Mouse (Mus musculus) neural tube, embryonic 12.5 days (tissue): ENCODE measurements around the gene Fry. TPM values are rescaled to one million over a fixed set of nuclear protein-coding genes. Genes with fewer than 3 reads are reported as not detected.

Experiments
- ATAC-seq: fragments of 200-750 bp; cut with Nextera tagmentation; 2 replicates; pipeline ENCODE4 v1.8.0; 2017; ENCODE audit warnings: low read depth, mild to moderate bottlenecking, moderate TSS enrichment, moderate library complexity; ENCODE audit not compliant: low FRiP score
- H3K27ac ChIP-seq: fragments of 300-500 bp; sonication (generic); 2 replicates; pipeline ENCODE4 v1.5.1; 2016
- H3K27me3 ChIP-seq: fragments of 300-500 bp; sonication (generic); replicated peaks from 2 replicates; pipeline ENCODE4 v1.6.1; 2016; ENCODE audit warnings: mild to moderate bottlenecking
- H3K36me3 ChIP-seq: fragments of 300-500 bp; sonication (generic); 2 replicates; pipeline ENCODE4 v1.6.1; 2016; ENCODE audit warnings: mild to moderate bottlenecking
- H3K4me1 ChIP-seq: fragments of 300-500 bp; sonication (generic); 2 replicates; pipeline ENCODE4 v1.6.1; 2016
- H3K4me2 ChIP-seq: fragments of 300-500 bp; sonication (generic); replicated peaks from 2 replicates; pipeline ENCODE4 v1.6.1; 2016; ENCODE audit warnings: mild to moderate bottlenecking
- H3K4me3 ChIP-seq: fragments of 300-500 bp; sonication (generic); 2 replicates; pipeline ENCODE4 v1.5.1; 2016
- H3K9ac ChIP-seq: fragments of 300-500 bp; sonication (generic); 2 replicates; pipeline ENCODE4 v1.6.1; 2016; ENCODE audit warnings: mild to moderate bottlenecking
- H3K9me3 ChIP-seq: fragments of 300-500 bp; sonication (generic); 2 replicates; pipeline ENCODE4 v1.6.1; 2016; ENCODE audit warnings: mild to moderate bottlenecking
- WGBS: fragments of 180-500 bp; shearing (Covaris S2); methylation state at CpG from one replicate; pipeline ENCODE4 v1.1.7; 2016; 5-methylcytosine and 5-hydroxymethylcytosine counted together
- polyA plus RNA-seq: library from polyadenylated mRNA; unstranded; fragments of >200 nt; fragmentation: Nextera tagmentation; extraction: Ambion mirVana; gene quantifications from 2 replicates; pipeline ENCODE4 v1.2.1, GENCODE M21; 2016

The Fry gene
- polyA plus RNA-seq, 1 experiment from 2014 or later = 31.9 TPM

DNA sequence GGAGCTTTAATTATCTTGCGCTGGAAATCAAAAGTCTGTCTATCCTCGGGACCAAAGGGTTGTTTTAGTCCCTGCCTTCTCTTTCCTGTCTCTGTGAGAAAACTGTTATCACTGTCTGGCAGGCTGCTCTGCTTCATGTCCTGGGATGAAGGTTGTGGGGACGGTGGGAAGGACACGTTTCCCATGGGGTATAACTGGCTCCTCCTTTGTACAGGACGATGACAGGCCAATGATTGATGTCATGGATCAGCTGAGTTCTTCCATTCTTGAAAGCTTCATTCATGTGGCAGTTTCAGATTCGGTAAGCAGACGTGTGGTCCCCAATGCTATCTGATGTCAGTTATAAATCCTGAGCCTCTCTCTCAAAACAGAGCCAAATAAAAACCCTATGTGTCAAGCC lies 272.0 kb downstream of the Fry start:
- H3K36me3 ChIP-seq = peaks cover 44% of the 10 kb centered on the region

DNA sequence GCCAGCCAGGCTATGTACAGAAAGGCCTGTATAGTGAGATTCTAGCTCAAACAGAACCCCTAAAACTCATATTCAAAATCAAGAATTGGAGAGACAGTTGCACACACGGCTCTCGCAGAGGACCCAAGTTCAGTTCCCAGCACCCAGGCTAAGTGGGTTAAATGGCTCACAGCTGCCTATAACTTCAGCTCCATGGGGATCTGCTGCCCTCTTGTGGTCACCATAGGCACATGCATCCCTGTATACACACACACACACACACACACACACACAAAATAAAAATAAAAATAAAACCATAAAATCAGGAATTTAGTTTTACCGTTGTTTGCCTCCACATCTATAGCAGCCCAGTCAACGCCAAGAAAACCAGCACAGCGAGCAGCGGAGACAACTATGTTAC lies 276.2 kb downstream of the Fry start:
- Histone ChIP-seq H3K4me1 (no peaks in the 10 kb centered on the region), H3K27ac (no peak overlapping the region), H3K9ac (no peak overlapping the region), H3K4me3 (no peak overlapping the region), H3K27me3 (no peaks in the 10 kb centered on the region), H3K9me3 (peaks cover 13% of the 10 kb centered on the region), H3K36me3 (peaks cover 44% of the 10 kb centered on the region), H3K4me2 (no peak overlapping the region)
- no peak for ATAC-seq
- WGBS = 98% methylated on average over 6 of the region's 6 CpGs

More for the DNA sequence above, 272.0 kb downstream of the Fry start:
- H3K9me3 ChIP-seq = peaks cover 13% of the 10 kb centered on the region
- 60% methylated on average over 7 of the region's 7 CpGs for WGBS
- no peaks in the 10 kb centered on the region for H3K27me3 ChIP-seq
- no peaks in the 10 kb centered on the region for H3K4me1 ChIP-seq
- no peak overlapping the region for H3K27ac ChIP-seq
- H3K9ac ChIP-seq = no peak overlapping the region
- ATAC-seq = no peak
- no peak overlapping the region for H3K4me3 ChIP-seq
- H3K4me2 ChIP-seq = no peak overlapping the region

DNA sequence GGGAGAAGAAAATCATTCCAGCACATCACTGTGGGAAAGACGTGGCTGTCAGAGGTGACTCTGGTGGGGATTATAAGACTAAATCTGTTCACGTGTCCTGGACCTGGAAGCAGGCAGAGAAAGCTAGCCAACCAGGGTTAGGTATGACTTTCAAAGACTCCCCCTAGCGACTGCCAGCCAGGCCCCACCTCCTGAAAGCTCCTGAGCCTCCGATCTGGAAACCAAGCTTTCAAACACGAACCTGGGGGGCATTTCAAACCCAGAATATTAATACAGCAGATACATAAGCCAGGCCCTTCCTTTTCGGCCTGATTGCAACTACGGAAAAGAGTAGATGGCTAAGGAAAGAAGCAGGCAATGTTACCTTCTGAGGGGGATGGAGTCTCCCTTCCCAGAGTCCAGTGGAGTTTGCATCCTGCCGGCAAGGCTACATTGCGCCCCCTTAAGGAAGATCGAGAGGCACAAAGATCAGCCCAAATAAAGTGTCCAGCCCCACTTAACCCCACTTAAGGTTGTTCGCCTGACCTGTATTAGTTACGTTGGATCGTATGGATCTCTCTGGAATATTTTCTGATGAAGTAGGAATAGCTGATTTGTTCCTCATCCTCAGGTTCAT lies 284.5 kb downstream of the Fry start:
- Histone ChIP-seq H3K4me2 (no peak overlapping the region), H3K9me3 (no peaks in the 10 kb centered on the region), H3K27ac (no peak overlapping the region), H3K4me3 (no peak overlapping the region), H3K9ac (no peak overlapping the region), H3K4me1 (no peaks in the 10 kb centered on the region), H3K36me3 (peaks cover 39% of the 10 kb centered on the region), H3K27me3 (no peaks in the 10 kb centered on the region)
- 36% methylated on average over 13 of the region's 13 CpGs for WGBS
- ATAC-seq = no peak

DNA sequence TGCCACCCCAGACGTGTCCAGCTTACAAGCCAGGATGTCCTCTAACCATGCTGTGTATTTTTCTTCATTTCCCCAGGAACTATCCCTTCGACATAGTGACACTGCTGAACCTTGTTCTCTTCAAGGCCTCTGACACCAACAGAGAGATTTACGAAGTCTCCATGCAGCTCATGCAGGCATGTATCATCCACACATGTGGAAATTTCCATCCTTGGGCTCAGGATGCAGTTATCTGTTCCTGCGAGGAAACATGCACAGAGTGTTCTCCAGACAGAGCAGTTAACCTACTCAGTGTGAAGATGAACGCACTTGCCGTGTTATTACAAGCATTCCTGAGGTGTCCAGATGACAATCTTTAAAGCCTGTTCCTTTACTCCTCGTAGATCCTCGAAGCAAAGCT lies 286.4 kb downstream of the Fry start:
- H3K4me2 ChIP-seq = no peak overlapping the region
- H3K36me3 ChIP-seq = peaks cover 31% of the 10 kb centered on the region
- H3K4me1 ChIP-seq = peaks cover 6% of the 10 kb centered on the region; the same call in 1 of the 2 replicates
- H3K9me3 ChIP-seq = no peaks in the 10 kb centered on the region
- no peak for ATAC-seq
- H3K27me3 ChIP-seq = no peaks in the 10 kb centered on the region
- H3K9ac ChIP-seq = no peak overlapping the region
- H3K4me3 ChIP-seq = no peak overlapping the region
- no peak overlapping the region for H3K27ac ChIP-seq
- 78% methylated on average over 8 of the region's 8 CpGs for WGBS

DNA sequence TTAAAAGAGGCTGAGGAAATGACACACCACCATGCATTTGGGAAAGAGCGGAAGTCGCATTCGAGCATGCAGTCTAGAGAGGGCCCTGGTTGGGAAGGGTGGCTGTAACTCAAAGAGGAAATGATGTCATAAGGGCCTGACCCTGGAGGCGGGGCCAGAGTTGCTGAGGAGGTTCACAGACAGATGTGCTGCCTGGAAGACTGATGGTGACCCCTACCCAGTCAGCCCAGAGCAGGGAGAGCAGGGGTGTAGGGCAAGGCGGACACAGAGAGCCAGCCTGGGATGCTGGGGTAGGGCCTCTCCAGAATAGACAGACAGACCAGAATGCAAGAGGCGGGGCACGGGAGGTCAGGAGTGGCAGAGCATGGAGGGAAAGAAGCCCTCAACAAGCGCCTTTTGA lies 290.5 kb downstream of the Fry start:
- Histone ChIP-seq H3K9ac (no peak overlapping the region), H3K9me3 (no peaks in the 10 kb centered on the region), H3K4me1 (peaks cover 6% of the 10 kb centered on the region; the same call in 1 of the 2 replicates), H3K27ac (no peak overlapping the region), H3K27me3 (no peaks in the 10 kb centered on the region), H3K4me2 (no peak overlapping the region), H3K4me3 (no peak overlapping the region), H3K36me3 (peaks cover 16% of the 10 kb centered on the region; the same call in 1 of the 2 replicates)
- ATAC-seq = peak; percentile 56; the same call in 1 of the 2 replicates
- 79% methylated on average over 8 of the region's 8 CpGs for WGBS

DNA sequence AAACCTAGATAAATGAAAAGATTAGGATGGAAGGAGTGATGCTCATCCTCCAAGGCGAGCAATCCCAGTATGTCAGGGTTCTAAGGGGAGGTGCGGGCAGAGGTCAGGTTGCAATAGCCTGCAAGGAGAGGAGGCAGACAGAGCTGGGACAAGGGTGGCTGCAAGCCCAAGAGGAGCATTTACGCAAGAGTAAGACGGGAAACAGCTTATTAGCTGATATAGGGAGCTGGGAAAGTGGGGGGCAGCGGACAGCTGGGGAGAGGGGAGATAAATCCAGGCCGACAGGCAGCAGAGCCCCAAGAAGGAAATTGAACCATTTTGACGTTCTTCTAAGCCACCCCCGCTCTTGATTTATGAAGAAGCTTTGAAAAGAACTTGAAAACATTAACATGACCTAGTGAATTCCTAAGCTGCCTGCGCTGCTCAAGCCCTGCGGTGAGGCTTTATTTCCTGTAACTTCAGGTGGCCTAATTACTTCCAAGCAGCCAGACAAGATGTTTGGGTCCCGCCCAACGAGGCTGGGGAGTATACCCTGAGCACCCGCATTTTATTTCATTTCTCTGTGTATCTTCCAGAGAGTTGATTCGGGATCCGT lies 291.1 kb downstream of the Fry start:
- WGBS = 47% methylated on average over 15 of the region's 15 CpGs
- Histone ChIP-seq H3K27ac (no peak overlapping the region), H3K4me3 (no peak overlapping the region), H3K9ac (no peak overlapping the region), H3K4me2 (no peak overlapping the region), H3K4me1 (peaks cover 6% of the 10 kb centered on the region; the same call in 1 of the 2 replicates), H3K36me3 (peaks cover 19% of the 10 kb centered on the region), H3K9me3 (peaks cover 3% of the 10 kb centered on the region; the same call in 1 of the 2 replicates), H3K27me3 (no peaks in the 10 kb centered on the region)
- no peak for ATAC-seq

DNA sequence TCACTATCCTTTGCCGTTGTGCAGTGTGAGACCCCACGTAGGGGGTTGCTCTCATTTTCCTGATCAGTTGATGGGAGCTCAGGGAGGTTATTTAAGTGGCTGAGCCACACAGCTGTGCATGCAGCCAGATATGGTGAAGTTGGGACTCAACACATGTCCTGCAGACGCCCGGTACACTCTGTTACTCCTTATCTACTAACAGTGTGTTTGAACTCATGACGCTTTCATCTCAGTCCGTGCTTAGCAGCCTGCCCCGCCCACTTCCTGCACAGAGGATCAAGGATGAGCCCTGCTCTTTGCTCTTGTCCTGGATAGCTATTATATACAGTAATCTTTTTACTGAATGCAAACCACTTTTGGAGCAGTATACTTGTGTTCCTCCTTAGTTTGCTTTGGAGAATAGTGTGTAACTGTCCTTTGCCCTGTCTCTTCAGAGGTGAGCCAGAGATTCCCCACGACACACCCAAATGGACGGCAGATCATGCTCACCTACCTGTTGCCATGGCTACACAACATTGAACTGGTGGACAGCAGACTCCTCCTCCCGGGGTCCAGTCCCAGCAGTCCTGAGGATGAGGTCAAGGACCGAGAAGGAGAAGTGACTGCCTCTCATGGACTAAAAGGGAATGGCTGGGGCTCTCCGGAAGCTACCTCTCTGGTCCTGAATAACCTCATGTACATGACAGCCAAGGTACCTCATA lies 294.5 kb downstream of the Fry start:
- 81% methylated on average over 12 of the region's 12 CpGs for WGBS
- Histone ChIP-seq H3K9ac (no peak overlapping the region), H3K9me3 (peaks cover 14% of the 10 kb centered on the region; the same call in 1 of the 2 replicates), H3K4me1 (peaks cover 6% of the 10 kb centered on the region; the same call in 1 of the 2 replicates), H3K27ac (no peak overlapping the region), H3K27me3 (no peaks in the 10 kb centered on the region), H3K4me3 (no peak overlapping the region), H3K36me3 (peaks cover 31% of the 10 kb centered on the region), H3K4me2 (no peak overlapping the region)
- ATAC-seq = no peak

DNA sequence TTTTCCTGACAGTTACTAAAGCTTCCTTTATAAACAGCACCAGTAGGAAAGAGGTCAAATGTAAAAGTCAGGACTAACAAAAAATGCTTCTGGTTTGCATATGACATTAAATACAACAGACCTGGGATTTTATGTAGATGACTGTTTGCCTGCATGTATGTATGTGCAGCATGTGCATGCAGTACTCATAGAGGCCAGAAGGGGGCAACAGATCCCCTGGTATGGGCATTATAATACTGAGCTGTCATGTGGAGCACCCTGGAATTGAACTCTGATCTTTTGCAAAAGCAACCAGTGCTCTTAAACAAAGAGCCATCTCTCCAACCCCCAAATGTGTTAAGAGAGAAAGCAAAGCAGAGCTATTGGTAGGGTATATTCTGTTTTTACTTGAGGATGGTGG lies 296.4 kb downstream of the Fry start:
- no peak overlapping the region for H3K9ac ChIP-seq
- H3K4me3 ChIP-seq = no peak overlapping the region
- ATAC-seq = no peak
- peaks cover 39% of the 10 kb centered on the region for H3K36me3 ChIP-seq
- peaks cover under 1% of the 10 kb centered on the region; the same call in 1 of the 2 replicates for H3K4me1 ChIP-seq
- peaks cover 14% of the 10 kb centered on the region; the same call in 1 of the 2 replicates for H3K9me3 ChIP-seq
- no peak overlapping the region for H3K27ac ChIP-seq
- H3K27me3 ChIP-seq = no peaks in the 10 kb centered on the region
- no peak overlapping the region for H3K4me2 ChIP-seq

DNA sequence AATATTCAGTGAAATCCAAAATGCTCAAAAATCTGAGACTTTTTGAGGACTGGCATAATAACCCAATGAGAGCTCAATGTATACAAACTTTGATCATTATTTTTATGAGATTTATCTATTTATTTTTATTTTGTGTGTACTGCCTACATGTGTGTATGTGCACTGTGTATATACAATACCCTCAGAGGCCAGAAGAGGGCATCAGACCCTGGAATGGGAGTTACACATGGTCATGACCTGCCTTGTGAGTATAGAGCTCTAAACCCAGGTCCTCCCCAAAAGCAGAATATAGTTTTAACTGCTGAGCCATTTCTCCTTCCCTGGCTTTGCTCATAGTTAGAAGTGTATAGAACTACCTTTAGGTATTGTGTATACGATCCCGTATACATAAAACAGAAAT lies 298.8 kb downstream of the Fry start:
- no peak overlapping the region for H3K4me3 ChIP-seq
- no peak overlapping the region for H3K9ac ChIP-seq
- no peak for ATAC-seq
- H3K36me3 ChIP-seq = peaks cover 39% of the 10 kb centered on the region
- no peak overlapping the region for H3K27ac ChIP-seq
- no peaks in the 10 kb centered on the region for H3K27me3 ChIP-seq
- H3K9me3 ChIP-seq = peaks cover 14% of the 10 kb centered on the region; the same call in 1 of the 2 replicates
- no peaks in the 10 kb centered on the region for H3K4me1 ChIP-seq
- 94% methylated on average over 2 of the region's 2 CpGs for WGBS
- H3K4me2 ChIP-seq = no peak overlapping the region

DNA sequence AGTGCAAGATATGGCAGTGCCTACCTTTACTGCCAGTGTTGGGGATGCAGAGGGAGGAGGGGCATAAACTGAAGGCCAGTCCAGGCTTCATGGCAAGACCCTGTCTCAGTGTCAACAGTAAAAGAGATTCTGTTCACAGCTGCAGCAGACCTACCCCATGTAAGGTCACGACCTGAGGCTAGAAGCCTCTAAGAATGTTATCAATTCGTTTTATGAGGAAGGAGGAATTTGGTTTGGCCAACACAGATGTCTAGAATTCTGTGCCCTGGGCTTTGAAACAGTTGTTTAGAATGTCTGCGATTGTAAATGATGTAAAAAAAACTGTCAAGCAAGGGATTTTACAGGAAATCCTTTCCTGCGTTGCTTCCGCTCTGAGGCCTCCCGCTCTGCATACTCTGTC lies 299.6 kb downstream of the Fry start:
- Histone ChIP-seq H3K4me2 (no peak overlapping the region), H3K9me3 (peaks cover 14% of the 10 kb centered on the region; the same call in 1 of the 2 replicates), H3K4me3 (no peak overlapping the region), H3K4me1 (no peaks in the 10 kb centered on the region), H3K27ac (no peak overlapping the region), H3K36me3 (peaks cover 46% of the 10 kb centered on the region), H3K9ac (no peak overlapping the region), H3K27me3 (no peaks in the 10 kb centered on the region)
- ATAC-seq = no peak
- 66% methylated on average over 6 of the region's 6 CpGs for WGBS

DNA sequence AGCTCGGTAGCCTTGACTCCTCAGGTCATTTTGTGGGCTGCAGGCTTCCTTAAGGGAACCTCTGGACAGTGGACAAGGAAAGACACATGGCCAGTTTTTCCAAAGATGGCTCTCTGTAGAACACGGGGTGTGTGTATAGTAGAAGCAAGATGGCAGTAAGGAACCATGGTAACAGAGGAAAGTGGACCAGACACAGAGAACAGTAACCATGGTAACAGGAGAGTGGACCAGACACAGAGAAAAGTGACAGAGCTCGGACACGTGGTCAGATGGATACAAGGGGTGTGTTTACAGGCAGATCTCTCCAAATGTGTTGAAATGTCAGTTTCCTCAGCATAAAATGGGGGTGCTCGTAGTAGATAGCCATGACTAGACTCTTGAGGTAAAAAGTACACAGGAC lies 306.6 kb downstream of the Fry start:
- H3K36me3 ChIP-seq = peaks cover 22% of the 10 kb centered on the region
- WGBS = 73% methylated on average over 5 of the region's 5 CpGs
- no peak overlapping the region for H3K4me2 ChIP-seq
- no peak overlapping the region for H3K4me3 ChIP-seq
- no peaks in the 10 kb centered on the region for H3K27me3 ChIP-seq
- no peaks in the 10 kb centered on the region for H3K4me1 ChIP-seq
- H3K9ac ChIP-seq = no peak overlapping the region
- H3K9me3 ChIP-seq = no peaks in the 10 kb centered on the region
- no peak for ATAC-seq
- H3K27ac ChIP-seq = no peak overlapping the region

DNA sequence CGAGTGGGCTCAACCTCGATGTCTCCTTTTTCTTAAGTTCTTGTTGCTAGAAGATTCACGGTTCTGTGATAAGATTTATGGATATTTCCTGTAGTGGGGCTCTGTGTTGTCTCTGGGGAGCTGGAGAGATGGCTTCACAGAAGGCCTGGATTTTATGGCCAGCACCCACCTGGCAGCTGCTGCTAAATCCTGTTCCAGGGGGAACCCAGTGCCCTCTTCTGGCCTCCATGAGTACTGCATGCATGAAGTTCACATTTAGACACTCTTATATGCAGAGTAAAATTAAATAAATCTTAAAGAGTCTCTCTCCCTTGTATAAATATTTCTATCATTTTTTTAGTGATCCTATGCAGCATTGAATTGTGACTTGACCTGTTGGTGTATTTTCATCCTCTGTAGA lies 308.1 kb downstream of the Fry start:
- no peak overlapping the region for H3K4me2 ChIP-seq
- 78% methylated on average over 3 of the region's 3 CpGs for WGBS
- H3K9ac ChIP-seq = no peak overlapping the region
- H3K4me3 ChIP-seq = no peak overlapping the region
- ATAC-seq = no peak
- no peak overlapping the region for H3K27ac ChIP-seq
- no peaks in the 10 kb centered on the region for H3K9me3 ChIP-seq
- no peaks in the 10 kb centered on the region for H3K27me3 ChIP-seq
- H3K36me3 ChIP-seq = peaks cover 31% of the 10 kb centered on the region
- H3K4me1 ChIP-seq = no peaks in the 10 kb centered on the region
